ENCODE assay signal across 24 mouse cellular contexts in genomic region chr2:69936331-69936730, GRCm38 (mm10).
"Had no signal": no experiment of that assay in that cellular context is flagged by ENCODE, and none has a peak within 500 bp of the region (broad histone marks: within the 10 kb centered on the region; RNA-seq: fewer than 3 reads in every experiment).

No protein-coding gene starts in this region.

- DNase-seq: gastrocnemius, postnatal 14 days; gastrocnemius, postnatal 36 days; heart, adult 11 months; heart, adult 2 months; heart, postnatal 14 days; heart, postnatal 36 days; kidney, adult 11 months; kidney, adult 2 months; kidney, adult 9 months; kidney, postnatal 14 days; kidney, postnatal 36 days; layer of hippocampus, adult 9-11 months; layer of hippocampus, postnatal 36 days had no signal

- H3K9me3 ChIP-seq: heart, embryonic 13.5 days; heart, embryonic 15.5 days; hindbrain, embryonic 13.5 days; hindbrain, embryonic 15.5 days; kidney, embryonic 15.5 days; limb, embryonic 10.5 days; limb, embryonic 12.5 days had no signal

- H3K9ac ChIP-seq: heart, embryonic 13.5 days; heart, embryonic 15.5 days; hindbrain, embryonic 13.5 days; hindbrain, embryonic 15.5 days; kidney, embryonic 15.5 days; limb, embryonic 12.5 days had no signal

- H3K27ac ChIP-seq: heart, adult 2 months; heart, embryonic 13.5 days; heart, embryonic 15.5 days; hindbrain, embryonic 13.5 days; hindbrain, embryonic 15.5 days; hindbrain, postnatal 0 days; kidney, embryonic 15.5 days; kidney, postnatal 0 days; limb, embryonic 10.5 days; limb, embryonic 12.5 days had no signal

- H3K27me3 ChIP-seq: heart, embryonic 13.5 days; heart, embryonic 15.5 days; hindbrain, embryonic 13.5 days; hindbrain, embryonic 15.5 days; kidney, embryonic 15.5 days; limb, embryonic 12.5 days had no signal

- ATAC-seq: hindbrain, postnatal 0 days; intestine, embryonic 16.5 days had no signal

- H3K4me1 ChIP-seq: heart, embryonic 13.5 days; heart, embryonic 15.5 days; hindbrain, embryonic 13.5 days; hindbrain, embryonic 15.5 days; kidney, embryonic 15.5 days; limb, embryonic 10.5 days; limb, embryonic 12.5 days had no signal

- H3K4me3 ChIP-seq: heart, adult 2 months; heart, embryonic 13.5 days; heart, embryonic 15.5 days; hindbrain, embryonic 13.5 days; hindbrain, embryonic 15.5 days; kidney, embryonic 15.5 days; limb, embryonic 10.5 days; limb, embryonic 12.5 days had no signal

- H3K4me2 ChIP-seq: heart, embryonic 11.5 days; heart, embryonic 13.5 days; heart, embryonic 15.5 days; hindbrain, embryonic 13.5 days; hindbrain, embryonic 15.5 days; kidney, embryonic 15.5 days; limb, embryonic 12.5 days had no signal
